Mouse (Mus musculus) natural killer cell, adult 2 months (primary cell): ENCODE results near the gene Capn7.

Source experiments
- DNase-seq, 2 experiments: peaks; one replicate each; pipeline ENCODE4 v3.0.0; 2022; ENCODE audit warnings: low spot score in 2 of 2

Capn7 gene

DNA sequence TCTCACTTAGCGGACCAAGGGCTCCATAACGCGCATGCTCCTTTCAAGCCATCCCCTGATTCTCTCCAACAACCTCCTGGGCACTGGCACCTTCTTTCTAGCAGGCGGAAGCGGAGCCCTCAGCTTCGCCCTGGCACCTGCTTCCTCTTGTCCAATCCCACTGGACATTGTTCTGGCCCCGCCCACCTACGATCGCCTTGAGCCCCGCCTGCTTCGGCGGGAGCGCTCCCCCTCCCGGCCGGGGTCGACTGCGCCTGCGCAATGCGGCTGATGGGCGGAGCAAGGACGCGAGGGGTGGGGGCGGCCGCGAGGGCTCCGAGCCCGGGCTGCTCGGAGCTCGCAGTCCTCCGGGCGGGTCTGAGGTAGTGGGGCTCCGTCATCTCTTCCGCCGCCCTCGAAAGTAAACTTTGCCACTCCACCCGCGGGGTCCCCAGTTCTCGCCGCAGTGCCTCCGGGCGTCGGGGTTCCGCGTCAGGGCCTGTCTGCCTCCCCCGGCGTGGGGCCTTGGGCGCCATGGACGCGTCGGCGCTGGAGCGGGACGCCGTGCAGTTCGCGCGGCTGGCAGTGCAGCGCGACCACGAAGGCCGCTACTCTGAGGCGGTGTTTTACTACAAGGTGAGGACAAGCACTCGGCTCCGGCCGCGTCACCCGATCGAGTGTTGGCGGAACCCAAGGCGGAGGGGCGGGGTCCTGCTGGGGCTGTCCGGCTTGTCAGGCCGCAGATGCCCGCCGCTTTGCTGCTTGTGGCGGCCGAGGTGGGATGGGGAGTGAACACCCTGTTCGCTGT lies at the start of gene Capn7:
TSS of gene Capn7 (plus strand) at position 270 of the 787 bp plus-strand sequence.
- peak; percentile 97 to 98 for DNase-seq

DNA sequence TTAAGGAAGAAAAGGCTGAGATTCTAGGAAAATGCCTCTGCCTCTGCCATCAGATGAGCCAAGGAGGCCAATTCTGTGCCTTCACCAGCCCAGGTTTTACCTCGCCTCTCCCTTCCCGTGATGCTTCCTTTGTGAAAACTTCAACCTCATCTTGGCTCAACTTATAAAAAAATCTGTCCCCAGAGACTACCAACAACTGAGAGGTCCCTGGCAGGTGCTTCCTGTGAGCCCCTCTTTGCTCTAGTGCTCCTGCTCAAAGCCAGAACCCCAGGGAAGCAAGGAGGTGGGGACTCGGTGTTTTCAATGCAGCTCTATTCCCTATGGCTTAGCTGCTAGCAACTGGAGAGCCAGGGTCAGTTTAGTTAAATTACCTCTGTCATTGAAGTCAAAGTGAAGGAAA lies 23.2 kb upstream of the Capn7 start:
- DNase-seq: no peak

DNA sequence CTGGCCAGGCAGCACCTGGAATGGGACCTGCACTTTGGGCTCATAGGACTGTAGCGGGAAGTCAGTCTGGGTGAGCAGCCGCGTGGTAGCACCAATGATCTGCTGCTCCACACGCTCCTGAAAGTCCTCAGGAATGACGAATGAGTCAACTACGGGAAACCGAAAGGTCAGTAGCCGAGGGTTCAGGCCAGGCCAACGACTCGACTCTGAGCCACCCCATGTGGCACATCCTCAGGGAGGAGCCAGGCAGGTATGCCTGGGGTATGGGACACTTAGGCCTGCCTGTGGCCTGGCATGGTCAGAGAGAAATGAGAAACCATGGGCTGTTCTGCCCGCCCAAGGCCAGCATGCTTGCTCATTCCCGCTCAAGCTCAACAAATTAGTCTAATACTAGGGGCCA lies 19.8 kb upstream of the Capn7 start:
- DNase-seq: no peak

DNA sequence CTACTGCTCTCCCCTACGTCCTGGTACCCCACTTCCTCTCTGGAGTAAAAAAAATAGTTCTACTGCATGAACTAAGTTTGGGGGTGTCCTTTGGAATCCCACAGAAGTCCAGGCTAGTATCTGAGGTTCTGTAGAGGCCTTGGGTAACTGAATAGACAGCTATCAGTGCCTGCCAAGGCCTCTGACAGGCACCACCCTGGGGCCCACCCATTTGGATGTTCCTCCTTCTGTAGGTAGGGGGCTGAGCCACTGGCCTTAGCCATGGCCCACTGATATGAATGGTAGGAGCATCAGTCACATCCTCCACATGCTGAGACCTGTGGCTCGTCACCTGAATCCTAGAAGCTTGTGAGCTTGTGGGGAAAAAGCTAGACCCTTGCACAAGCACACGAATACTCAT lies 18.7 kb upstream of the Capn7 start:
- DNase-seq: no peak

DNA sequence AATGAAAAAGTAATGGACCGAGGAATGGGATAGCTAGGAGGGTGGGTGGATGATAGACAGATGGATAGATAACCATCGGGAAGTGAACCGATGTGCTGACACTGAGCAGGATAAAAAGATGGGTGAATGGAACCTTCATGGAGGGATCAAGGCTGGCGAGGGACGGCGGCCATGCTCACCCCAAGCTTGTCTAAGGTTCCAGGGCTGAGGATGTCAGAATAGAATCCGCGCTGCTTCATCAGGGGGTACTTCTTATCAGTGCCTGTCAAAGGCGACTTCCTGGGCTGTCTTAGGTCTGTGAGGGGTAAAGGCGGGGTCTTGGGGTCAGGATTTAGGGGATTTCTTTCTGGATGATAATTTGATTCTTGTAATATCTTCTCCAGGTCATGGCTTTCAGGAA lies 16.9 kb upstream of the Capn7 start:
- DNase-seq: no peak

DNA sequence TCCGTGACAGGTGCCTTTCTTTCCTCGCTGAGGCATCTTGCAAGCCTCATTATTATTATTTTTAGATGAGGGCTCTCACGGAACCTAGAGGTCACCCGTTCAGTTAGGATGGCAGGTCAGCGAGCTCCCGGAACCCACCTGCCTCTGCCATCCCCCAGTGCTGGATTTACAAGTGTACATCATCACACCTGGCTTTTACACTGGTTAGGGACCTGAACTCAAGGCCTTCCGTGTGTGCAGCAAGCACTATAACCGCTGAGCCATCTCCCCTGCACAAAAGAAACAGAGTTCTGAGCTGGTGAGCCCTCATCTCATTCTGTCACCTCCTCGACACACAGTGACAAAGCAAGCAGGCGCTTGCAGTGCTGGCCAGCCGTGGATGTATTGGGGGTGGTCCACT lies 15.3 kb upstream of the Capn7 start:
- no peak for DNase-seq

DNA sequence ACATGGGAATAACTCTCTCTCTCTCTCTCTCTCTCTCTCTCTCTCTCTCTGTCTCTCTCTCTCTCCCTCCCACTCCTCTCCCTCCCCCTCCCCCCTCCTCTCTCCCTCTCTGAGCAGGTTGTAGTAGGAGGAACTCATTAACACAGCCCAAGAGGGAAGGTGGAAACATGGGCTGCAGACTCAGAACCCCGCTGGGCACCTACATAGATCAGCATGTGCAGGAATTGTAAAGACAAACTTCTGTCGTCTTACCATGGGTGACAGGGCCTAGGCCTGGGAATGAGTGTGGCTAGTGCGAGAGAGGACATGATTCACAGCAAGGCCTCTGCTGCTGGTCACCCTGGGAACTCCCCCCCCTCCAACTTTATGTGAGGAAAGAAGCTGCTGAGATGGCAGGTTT lies 14.2 kb upstream of the Capn7 start:
- no peak for DNase-seq

DNA sequence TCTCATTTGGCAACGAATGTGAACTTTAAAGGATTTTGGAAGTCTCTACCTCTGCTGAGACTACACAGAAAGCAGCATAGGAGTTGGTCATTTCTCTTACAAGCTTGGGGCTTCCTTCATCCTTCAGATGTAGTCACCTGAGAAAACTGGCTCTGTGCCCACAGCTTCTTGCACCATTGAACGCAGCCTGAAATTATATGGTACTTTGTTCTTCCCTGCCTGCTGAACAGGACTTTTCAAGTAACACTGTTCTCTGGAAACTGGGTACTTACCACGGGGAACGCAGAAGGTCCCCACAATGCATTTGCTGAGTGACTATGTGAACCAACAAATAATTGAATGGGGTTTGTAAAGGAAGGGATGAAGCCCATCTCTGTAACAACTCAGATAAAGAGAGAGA lies 13.2 kb upstream of the Capn7 start:
- DNase-seq: no peak

DNA sequence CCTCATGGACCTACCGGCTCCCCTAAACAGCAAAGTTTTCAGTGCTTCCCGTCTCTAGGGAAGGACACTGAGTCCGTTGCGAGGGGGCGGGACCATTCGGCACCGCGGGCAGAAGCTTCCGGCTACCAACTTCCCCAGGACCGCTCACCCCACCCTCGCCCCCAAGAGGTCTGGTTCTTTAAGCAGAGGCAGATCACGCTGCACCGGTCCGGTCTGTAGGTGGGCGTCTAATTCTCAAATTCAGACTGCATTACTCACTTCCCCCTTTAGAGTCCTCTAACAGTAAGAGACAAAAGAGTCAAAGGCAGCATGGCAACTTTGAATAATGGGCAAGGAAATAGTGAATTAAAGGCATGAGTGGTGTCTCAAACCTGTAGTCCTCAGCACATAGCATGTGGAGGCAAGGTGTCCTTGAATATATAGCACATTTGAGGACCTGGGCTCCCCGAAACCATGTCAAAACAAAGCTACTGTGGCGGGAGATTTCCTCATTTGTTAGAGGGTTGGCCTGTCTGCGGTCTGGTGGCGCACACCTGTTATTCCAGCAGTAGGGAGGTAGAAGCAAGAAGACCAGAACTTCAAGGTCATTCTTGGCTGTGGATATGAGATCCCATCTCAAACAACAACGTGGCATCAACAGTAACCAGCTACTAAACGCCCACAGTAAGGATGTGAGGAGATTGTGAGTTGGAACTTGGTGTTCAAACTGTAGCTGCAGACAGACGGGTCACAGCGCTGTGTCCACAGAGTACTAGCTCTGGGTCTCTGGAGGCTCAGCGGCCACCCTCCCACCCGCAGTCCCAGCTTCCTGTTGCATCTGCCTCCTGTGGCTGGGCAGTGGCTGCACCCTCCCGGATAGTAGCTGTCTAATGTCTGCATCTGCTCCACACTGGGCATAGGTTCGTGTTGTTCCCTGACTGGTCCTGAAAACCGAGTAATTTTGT lies 12.3 kb upstream of the Capn7 start, which contains the start of gene Dnah1:
TSS of gene Dnah1 (minus strand) at position 48 of the 944 bp plus-strand sequence.
- DNase-seq: peak; percentile 45 to 67

DNA sequence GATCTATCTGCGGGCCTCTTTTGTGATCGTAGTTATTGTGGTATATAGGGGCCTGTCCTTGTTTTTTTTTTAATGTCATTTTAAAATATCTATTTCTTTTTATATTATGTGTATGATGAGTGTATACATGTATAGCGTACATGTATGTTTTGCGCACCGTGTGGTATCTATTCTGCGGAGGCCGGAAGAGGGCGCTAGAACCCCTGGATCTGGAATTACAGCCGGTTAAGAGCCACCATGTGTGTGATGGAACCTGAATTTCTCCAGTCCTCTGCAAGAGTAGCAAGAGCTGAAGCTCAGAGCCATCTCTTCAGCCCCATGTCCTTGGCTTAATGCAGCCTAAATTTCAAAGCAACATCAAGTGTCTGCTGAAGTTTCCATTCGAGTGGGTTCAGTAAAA lies 11.6 kb upstream of the Capn7 start:
- no peak for DNase-seq

DNA sequence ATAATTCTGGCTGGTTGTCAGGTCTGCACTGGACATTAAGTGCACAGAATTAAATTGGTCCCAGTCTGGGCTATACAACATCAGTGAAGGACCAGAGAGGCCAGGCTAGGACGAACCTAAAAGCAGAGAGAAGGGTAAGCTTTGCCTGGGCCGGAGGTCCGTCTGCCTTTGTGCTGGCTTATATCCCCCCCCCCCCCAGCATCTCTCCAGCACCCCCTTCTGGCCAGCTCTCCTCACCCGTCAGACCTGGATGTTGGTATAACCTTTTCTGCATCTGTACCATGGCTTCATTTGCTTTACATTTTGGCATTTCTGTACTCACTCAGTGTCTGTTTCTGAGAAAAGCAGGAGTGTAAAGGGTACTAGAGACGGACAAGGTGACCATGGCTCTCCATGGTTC lies 10.9 kb upstream of the Capn7 start:
- DNase-seq: no peak

DNA sequence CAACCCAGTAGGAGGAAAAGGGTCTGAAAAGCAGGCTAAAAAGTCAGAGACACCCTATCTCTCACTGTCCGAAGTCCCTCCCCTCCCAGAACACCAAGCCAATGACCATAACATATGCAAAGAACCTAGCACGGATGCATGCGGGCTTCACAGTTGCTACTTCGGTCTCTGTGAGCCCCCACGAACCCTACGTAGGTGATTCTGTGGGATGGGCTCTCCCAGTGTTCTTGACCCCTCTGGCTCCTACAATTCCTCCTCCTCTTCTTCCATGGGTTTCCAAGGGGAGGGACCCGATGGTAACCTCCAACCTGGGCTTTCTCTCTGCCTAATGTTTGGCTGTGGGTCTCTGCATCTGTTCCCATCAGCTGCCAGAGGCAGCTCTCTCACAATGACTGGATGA lies 9.7 kb upstream of the Capn7 start:
- DNase-seq: no peak

DNA sequence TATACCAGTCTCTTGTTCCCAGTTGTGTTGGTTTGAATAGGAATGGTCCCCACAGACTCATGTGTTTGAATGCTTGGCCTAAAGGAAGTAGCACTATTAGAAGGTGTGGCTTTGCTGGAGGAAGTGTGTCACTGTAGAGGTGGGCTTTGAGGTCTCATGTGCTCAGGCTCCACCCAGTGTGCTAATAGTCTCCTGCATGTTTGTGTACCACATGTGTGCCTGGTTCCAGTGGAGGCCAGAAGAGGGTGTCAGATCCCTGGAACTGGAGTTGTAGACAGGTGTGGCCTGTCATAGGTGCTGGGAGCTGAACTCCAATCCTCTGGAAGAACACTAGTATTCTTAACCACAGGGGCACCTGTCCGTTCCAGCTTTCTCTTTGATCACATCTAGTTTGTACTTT lies 9.2 kb upstream of the Capn7 start:
- no peak for DNase-seq

DNA sequence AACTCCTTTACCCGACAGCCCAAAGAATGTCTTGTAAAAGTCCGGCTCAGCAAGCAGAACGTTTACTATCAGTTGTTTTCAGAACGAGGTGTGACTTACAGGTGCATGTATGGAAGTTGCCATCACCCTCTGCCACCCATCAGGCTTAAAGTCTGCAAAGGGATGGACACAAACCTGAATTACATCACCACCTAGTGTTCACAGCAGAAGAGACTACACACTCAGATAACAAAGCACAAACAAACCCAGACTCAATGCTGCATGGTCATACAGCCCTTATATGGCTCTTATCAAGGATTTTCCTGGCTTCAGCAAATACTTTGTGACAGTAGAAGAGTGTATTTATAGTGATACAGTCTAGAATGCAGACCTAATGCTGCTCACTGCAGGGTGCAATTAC lies 8.8 kb upstream of the Capn7 start:
- DNase-seq: no peak

DNA sequence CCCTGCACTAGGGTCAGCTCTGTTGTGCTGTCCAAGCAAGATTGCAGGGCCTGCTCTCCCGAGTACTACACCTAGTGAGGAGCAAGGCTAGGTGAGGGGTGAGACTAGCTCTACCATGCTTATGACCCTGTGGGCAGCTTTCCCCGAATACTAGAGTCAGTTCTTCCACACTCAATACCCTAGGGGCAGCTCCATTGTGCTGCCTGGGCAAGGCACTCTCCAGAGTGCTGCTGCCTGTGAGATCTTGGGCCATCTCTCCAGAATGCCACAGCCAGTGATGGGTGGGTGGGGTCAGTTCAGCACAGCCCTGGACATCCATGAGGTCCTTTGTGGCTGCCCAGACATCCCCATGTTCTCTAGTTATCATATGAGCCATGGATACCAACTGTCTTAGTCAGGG lies 6.7 kb upstream of the Capn7 start:
- no peak for DNase-seq

DNA sequence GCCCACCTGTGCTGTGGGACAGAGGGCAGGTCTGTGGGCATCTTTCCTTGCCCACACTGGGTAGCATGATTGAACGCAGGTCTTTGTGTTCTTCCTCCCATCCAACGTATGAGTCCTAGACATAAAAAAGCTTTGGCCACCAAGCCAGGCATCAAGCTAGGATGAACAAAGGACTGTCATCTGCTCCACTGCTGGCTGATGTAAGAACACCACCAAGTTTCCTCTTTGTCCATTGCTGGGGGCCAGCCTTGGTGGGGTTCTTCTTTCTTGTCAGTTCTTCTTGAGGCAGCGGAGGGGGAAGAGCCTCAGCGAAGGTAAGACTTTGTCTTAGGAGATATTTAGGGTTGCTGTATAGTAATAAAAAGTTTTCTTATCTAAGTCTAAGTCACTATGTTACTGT lies 5.5 kb upstream of the Capn7 start:
- DNase-seq: no peak

DNA sequence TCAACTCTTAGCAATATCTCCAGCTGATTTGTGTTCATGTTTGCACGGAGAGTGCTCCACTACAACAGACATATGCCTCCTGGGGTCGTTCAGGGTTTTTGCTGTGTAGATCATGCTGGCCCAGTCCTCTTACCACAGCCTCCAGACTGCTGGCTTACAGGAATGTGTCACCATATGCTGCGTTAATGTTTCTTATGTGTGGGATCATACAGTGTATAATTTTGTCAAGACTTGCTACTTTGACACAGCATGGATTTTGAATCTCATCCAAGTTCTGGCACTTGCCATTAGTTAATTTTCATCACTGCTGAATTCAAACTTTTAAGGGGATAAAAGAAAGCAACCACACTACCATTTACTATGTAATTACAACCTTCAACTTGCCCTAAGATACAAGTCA lies 673 bp upstream of the Capn7 start:
- DNase-seq: no peak

DNA sequence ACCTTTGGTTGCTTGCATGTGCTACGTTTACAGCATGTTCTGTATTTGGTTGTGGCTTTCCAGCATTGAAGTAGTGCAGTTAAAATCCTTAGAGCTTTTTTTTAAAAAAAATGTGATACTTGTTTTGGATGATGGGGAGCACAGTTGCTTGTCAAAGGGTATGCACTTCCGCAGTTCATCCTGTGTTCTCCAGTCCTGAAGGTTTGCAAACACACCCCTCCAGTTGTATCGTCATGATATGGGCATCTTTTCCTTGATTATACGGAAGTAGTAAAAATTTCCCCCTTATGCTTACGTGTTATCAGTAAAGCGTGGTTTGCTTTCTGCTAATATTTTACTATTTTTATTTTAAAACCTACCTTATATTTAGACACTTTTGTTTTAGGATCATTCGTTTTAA lies 968 bp downstream of the Capn7 start:
- DNase-seq: no peak

DNA sequence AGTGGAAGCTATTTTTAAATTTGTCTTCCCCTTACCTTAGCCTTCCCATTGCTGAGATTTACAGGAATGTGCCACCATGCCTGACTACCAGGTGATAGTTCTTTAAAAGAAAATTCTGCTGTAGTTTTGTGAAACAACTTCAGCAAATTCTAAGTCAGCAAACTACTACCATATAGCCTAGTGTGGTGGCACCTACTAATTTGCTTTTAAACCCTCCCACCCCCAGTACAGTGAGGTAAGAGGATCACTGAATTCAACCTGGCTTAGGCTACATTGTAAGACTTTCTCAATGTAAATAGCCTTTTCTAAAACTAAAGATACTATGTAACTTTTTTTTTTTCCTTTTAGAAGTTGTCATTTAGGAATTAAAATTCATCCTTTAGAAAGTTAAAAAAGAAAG lies 1.5 kb downstream of the Capn7 start:
- DNase-seq: no peak

DNA sequence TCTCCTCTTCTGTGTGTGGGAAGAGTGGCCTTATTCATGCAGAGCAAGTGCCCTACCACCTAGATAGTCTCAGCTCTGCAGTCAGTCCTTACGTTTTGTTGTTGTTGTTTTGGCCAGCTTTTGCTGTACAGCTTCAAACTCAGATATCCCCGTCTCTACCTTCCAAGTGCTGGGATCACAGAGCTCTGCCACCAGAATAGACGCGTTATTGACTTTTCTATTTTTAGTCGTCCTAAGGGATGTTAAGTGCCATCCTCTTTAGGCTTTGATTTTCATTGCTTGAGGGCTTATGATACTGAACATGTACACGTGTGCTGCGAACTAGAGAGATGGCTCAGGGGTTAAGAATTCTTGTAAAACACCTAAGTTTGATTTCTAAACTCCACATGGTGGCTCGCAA lies 6.8 kb downstream of the Capn7 start:
- DNase-seq: no peak

DNA sequence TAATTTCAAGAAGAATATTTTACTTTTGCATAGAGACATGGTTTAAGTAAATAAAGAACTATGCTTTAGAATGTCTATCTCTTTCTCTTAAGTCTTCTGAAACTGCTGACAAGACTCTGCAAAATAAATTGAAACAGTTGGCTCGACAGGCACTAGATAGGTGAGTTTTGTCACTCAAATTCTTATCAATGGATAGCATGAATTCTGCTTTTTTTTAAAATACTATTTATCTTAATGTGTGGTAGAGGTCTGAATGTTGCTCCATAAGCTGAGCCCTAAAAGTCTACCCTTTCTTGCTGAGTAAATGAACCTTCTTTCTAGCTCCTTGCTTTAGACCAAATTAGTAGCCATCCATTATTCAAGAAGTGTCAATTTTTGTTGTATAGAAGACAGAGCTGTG lies 8.9 kb downstream of the Capn7 start:
- DNase-seq: no peak

DNA sequence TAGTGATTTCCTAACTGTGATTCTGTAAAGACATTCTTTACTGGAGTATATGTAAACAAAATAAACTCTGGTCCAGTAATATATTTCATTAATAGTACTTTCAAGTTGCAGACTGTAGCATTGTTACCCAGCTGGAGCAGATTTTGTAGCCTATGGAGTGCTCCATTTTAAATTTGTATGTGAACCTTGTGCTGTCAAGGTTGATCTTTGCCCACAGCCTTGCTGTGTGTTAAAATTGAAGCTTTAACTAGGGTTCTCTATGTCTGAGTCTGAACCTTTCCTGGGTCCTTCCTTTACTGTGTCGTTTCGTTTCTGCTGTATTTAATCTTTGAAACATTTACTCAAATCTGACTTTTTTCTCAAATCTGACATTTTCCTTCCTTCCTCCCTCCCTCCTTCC lies 25.8 kb downstream of the Capn7 start:
- DNase-seq: no peak

DNA sequence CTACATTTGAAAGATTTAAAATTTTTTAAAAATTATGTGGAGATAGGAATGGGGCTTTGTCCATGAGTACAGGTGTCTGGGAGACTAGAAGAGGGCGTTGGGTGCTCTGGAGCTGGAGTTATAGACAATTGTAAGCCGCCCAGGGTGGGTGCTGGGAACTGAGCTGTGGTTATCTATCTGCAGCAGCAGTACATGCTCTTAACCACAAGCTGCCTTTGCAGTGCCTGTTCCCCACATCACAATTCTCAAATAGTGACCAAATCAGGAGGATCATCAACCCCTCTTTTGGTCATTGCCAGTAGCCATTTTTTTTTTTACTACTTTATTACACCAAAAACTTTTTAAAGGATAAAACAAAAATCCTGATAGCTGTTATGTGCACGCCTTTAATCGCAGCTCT lies 28.2 kb downstream of the Capn7 start:
- no peak for DNase-seq
